Mouse (Mus musculus) ovary, adult 18-20 months (tissue): ENCODE measurements around the gene Lyz2.
"Not testable (repeated sequence)": the region's sequence is repeated elsewhere in the genome, so short reads cannot be mapped to it uniquely, and the experiment has no call there.

Experiments used
- DNase-seq: peaks from one replicate; pipeline ENCODE4 v3.0.0; 2022; ENCODE audit warnings: low spot score, mixed read lengths

The Lyz2 gene

DNA sequence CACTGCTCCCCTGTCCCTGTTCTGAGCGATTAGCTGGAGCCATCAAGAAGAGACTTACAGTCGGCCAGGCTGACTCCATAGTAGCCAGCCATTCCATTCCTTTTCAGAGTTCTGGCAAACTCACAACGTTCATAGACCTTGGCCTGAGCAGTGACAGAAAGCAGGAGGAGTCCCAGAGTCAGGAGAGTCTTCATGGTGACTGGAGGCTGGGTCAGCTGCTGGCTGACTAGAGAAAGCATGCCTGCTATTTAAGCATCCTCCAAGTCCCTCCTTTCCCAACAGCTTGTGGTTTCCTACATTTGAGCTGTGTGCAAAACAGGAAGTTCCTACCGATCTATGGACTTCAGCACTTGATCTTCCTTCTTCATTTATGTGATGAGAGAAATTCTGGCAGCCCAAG lies at the start of gene Lyz2:
Lyz2 (minus strand) TSS at position 273 of the 400 bp plus-strand sequence.
- DNase-seq, result no peak

DNA sequence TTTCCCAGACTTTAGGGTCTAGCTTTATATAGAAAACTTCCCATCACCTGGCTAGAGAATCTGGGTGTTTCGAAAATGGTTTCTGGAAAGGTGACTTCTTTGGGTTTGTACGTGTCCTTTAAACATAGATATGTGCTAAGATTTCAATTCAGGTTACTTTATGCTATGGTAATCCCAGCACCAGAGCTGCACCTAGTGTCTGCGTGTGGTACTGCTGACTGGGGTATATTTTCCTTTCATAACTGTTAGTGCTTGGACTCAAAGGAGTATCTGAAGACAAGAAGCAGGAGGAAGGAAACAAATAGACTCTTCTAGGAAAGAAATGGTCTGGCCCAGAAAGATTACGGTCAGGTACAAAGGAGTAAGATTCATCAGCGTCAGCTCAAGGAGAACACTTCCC lies 48.4 kb upstream of the Lyz2 start:
- DNase-seq, result no peak

DNA sequence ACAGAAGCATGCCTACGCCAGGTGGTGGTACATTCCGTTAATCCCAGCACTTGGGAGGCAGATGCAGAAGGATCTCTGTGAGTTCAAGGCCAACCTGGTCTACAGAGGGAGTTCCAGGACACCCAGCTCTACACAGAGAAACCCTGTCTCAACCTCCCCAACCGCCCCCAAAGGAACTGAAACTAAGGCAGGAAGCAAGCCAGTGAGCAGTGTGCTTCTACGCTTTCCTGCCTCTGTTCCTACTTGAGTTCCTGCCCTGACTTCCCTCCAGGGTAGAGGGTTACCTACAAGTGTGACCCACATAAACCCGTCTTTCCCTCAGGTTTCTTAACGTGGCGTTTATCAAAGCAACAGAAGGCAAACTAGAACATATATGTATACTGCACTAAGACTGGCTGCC lies 41.7 kb upstream of the Lyz2 start:
- DNase-seq, result no peak

DNA sequence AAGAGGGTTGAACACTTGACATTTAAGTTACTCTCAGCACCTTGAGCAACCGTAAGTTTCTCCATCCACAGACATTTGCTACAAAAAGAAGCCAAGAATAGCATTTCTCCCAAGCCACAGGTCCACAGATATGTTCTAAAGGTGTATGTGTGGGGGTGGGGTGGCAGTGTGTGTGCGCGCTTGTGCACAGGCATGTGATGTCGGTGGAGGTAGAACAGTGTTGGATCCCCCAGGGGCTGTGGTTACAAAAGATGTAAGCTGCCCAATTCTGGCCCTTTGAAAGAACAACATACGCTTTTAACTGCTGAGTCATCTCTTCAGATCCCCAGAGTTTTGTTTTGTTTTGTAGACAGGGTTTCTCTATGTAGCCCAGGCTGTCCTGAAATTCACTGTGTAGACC lies 40.5 kb upstream of the Lyz2 start:
- DNase-seq, result no peak

DNA sequence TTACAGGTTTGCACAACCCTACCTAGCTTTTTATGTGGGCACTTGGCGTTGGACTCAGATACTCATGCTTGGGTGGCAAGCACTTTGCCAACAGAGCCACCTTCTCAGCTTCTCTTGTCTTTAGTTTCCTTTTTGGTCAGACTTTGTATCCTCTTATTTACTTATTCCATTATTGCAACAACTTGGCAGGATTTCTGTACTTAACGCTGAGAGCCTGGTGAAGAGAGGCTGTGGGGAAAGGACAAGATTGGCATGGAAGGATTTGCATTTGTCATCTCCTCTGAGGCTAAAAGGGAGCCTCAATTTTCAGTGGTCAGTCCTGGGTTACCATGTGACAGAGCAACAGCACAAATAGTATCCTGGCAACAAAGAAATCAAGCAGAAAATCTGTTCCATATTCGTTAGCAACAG lies 38.5 kb upstream of the Lyz2 start:
- DNase-seq, result no peak

DNA sequence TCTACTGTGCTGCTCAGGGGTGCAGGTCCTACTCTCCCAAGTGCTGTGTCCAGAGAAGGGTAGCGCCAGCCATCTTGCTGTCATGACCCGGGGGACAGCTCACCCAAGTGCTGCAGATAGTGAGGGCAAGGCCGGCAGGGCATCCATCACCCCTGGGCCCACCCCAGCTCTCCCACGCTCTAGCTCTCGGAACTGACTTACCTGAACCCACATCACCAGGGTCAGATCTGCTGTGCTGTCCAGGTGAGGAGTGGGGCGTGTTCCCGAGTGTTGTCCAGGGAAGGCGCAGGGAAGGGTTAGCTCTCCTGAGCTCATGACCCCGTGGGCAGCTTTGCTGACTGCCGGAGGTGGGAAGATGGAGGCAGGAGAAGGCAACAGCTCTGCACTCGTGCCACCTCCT lies 34.3 kb upstream of the Lyz2 start:
- no peak for DNase-seq

DNA sequence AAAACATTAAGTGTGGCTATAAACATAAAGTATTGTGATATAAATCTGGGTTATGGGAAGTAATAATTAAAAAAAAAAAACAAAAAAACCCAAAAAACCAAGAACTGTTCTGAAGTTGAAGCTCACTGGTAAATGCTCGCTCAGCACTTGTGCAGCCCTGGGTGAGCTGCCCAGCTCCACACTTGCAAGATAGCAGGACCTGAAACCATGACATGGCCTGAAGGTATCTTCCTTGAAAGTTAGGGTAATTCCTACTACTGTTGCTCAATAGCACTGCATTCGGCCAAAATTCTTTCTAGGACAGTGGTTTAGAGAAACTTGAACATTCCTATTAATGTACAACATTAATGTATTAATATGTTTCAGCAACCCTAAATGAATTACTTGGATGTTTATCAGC lies 31.0 kb upstream of the Lyz2 start:
- DNase-seq, result no peak

DNA sequence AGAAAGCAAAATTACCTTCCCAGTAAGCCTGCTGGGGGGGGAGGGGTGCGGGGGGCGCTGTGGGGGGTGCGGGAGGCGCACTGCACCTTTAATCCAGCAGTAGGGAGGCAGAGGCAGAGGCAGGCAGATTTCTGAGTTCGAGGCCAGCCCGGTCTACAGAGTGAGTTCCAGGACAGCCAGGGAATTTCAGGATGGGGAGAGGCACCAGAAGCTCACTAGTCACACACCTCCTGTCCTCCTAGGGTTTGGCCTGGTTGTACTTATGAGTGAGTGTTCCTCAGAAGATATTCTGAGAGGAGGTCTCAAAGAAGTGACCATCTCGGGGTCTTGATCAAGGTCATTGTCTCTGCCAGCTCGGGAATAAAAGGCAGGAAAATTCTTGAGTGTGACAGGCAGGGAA lies 30.0 kb upstream of the Lyz2 start:
- DNase-seq, result no peak

DNA sequence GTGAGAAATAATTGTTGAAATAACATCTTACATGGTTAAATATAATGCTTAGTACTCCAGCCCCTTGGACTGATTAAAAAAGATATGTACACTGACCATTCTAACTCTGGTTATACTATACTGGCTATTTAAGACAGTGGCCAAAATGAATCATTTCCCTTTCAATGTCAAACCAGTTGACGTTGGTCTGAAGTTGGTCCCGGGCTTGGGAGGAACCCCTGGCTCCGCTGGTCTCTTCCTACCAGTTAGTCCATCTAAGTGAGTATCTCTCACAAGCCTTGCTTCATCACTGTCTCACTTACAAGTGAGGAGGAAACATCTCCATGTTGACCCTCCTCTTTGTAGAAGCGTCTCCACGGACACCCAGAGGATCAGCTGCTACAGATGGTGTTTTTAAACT lies 22.2 kb upstream of the Lyz2 start:
- DNase-seq, result no peak

DNA sequence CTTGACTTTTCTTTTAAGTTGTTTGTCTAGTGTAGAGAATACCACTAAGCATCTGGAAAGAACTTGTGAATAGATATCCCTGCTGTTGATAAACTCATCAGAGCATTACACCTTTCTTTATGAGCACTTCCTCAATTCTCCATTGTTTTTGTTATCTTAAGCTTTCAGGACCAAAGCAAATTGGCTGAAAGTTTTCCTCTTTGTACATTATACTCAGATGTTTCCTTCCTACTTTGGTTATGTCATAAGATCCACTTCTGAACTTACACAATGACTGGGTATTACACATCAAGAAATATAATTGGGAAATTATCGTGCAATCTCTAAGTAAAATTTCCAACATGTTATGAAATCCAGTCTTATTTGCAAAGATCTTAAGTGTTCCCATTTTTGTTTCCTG lies 19.6 kb upstream of the Lyz2 start:
- no peak for DNase-seq

DNA sequence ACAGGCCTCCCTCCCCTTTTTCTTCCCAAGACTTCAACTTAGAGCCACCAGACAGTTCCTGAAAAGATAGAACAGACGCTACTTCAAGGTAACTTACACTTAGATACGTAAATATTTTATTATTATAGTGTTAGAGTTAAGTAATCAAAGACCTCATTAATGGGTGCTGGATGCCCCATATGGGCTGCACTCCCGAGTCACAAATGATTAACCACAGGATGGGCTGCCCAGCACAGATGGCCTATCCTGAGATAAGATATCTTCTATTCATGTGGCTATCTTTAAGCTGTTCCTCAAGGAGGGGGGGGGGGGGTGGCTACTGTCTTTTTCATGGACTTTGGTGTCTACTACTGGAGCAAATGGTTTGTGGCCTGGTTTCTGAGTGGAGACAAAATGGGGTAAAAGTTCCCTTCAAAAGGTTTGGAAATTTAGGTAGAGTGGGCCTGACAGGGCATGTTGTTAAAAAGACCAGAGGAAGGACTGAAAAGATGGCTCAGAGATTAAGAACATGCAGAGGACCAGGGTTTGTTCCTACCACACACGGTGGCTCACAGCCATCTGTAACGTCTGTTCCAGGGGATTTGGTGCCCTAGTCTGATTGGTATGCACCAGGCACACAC lies 17.9 kb upstream of the Lyz2 start:
- no peak for DNase-seq

DNA sequence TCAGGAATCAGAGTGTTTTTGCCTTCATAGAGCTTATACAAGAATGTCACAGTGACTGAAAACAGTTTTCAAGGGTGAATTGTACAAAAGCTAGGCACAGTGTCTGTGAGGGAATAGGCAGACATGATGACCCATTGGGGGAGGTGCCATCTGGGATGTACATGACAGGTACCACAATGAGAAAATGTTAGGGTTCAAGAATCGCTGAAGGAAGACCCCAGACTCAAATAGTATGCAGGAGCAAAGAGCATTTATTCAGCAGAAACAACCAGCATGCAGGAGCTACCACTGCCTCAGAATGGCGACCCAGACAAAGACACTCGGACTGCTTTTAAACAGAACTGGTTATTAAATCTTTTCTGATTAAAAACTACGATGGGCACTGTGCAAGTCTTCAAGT lies 17.0 kb upstream of the Lyz2 start:
- no peak for DNase-seq

DNA sequence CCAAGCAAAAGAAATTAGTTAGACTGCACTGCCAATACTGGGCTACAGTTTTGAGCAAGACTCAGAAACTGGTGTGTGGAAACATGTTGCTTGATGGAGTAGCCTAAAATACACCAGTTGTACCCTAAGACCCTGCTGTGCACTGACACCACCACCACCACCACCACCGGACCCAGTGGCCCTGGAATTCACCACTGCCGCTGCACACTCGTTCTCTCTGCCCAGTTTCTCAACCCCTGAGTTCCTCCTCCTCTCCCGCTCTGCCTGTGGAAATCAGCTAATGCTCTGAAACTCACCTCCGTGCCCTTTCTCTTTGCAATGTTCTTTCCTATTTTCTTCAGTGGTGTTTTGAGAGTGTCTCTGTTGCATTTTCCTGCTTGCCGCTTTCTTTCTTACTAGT lies 16.2 kb upstream of the Lyz2 start:
- no peak for DNase-seq

DNA sequence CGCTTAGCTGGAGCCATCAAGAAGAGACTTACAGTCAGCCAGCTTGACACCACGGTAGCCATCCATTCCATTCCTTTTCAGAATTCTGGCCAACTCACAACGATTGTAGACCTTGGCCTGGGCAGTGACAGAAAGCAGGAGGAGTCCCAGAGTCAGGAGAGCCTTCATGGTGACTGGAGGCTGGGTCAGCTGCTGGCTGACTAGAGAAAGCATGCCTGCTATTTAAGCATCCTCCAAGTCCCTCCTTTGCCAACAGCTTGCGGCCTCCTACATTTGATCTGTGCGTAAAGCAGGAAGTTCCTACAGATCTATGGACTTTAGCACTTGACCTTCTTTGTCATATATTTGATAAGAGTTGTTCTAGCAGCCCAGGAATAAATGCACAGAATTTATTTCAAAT lies 10.6 kb upstream of the Lyz2 start, which contains the start of gene Lyz1:
Lyz1 (minus strand) TSS at position 198 of the 400 bp plus-strand sequence.
- no peak for DNase-seq

DNA sequence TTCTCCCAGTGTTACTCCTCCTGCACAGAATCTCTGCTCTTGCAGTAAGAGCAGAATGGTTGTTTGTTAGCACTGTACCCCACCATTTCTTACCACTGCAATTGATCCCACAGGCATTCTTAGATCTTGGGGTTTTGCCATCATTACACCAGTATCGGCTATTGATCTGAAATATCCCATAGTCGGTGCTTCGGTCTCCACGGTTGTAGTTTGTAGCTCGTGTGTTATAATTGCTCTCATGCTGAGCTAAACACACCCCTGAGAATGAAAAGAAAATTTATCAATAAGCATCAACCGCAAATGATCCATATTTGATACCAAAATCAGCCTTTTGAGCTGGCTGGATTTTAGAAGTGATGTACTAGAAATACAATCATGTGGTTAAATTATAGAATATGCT lies 8.8 kb upstream of the Lyz2 start:
- not testable (repeated sequence) for DNase-seq

DNA sequence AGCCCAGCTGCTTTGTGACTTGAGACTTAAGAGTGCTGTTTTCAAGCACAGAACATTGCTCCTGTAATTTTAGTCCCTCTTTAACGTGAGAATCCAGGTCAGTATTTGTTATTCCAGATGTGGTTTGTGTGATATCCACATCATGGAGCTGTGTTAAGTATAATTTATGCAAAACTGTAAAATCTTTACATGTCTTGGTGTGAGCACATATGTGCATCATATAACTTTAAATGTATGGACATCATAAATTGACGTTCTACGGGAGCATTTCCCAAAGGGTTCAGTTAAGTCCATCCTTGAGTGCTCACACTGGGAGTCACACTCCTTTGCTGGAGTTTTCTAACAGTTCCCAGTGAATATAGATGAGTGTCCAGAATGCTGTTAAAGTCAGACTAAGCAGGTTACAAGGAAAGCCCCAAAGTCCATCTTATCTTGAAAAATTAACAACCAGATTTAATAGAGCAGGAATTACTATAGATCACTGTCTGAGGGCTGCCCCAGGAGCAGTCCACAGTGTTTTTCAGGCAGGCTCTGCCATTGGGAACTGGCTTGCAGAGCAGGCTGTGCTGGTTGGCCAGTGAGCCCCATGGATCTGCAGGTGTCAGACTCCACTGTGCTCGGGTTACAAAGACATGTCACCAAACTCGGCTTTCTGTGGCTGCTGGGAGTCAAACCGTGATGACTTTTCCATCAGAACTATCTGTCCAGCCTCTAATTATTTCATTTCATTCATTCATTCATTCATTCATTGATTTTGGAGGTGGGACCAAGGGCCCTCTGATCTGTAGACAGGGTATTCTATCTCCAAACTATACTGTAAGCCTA lies 8.1 kb upstream of the Lyz2 start:
- DNase-seq, result no peak

DNA sequence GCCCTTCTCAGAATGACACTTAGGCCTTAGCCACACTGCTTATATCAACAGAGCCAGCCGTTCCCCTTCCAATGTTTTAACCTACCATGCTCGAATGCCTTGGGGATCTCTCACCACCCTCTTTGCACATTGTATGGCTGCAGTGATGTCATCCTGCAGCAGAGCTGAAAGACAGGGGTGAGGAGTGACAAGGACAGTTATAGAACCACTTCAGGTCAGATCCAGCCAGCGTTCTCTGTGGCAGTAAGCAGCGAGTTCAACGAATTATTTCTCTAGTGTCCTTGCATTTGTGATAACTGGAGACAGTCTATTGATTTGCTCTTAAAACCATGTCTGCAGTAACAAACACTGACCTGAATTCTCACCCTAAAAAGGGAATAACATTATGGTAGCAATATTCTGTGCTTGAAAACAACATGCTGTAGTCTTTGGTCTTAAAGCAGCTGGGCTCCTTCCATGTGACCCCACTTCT lies 6.9 kb upstream of the Lyz2 start:
- not testable (repeated sequence) for DNase-seq

DNA sequence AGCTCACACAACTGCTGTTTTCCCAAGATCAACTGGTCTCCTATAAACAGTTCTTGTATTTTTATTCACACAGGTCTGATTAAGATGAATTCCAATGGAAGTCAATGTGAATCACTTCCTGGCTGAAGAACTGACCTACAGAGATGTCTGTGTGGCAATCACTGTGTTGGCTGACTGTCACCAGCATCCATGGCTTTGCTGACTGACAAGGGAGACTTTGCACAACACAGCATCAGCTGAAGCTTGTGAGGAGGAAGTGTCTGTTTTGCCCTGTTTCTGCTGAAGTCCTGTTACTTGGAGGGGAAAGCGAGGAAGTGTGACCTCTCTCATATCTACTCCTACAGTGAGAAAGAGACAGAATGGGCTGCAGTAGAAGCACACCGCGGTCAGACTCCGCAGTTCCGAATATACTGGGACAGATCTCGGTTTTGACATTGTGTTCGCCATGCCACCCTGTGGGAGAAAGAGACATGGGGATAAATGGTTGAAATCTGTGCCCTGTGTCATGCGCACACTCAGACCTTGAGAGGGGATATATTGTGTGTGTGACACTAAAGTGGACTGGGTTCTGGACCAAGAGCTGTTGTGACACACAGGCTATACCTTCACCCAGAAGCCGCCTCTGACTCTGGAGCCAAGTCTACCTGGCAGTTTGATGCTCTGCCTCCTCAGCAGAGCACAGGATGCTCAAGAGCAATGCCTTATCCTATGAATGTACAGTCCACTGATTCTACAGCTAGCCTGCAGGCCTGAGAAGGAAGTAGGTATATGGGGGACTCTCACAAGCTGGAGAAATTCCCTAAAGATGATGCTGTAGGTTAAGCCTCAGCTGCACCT lies 6.3 kb upstream of the Lyz2 start:
- DNase-seq, result no peak

DNA sequence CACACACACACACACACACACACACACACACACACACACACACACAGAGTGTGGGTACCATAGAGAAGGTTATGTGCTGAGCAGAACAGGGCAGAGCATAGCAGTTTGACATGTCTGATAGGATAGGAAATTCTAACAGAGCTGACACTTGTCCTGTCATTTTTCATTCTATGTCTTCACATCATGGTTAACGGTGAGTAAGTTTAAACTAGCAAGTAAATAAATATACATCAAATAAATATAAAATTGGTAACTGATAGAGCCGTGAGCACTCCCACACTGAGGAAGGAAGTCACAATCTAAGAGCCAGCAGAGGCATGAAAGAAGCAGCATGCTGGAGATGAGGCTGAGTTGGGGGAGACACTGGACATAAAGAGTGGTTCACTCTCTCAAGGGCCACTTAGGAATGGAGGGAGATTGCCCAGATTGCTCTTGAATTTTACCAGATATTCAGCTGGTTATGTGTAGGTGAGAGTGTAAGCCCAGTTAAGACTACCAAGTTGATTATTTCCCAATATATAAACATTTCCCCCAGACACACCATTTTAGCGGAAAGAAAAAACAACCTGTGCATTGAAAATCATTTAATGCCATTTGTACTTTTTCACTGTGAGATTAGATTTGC lies 5.2 kb upstream of the Lyz2 start:
- DNase-seq, result no peak

DNA sequence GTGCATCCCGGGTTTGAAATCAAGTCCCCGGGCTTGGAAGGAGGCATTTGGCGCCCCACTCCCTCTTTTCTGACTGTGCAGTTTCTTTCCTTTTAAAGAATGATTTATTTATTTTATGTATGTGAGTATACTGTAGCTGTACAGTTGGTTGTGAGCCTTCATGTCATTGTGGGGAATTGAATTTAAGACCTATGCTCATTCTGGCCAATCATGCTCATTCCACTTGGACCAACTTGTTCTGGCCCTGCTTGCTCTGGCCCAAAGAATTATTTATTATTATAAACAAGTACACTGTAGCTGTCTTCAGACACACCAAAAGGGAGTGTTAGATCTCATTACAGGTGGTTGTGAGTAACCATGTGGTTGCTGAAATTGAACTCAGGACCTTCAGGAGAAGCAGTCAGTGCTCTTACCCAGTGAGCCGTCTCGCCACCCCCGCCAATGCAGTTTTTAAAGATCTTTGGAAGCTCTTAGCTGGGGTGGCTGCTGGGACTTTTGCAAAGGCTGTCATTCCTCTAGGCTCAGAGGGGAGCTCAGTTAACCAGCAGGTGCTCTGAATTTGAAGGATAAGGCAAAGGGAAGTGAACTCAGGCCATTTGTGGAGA lies 4.3 kb upstream of the Lyz2 start:
- DNase-seq, result no peak

DNA sequence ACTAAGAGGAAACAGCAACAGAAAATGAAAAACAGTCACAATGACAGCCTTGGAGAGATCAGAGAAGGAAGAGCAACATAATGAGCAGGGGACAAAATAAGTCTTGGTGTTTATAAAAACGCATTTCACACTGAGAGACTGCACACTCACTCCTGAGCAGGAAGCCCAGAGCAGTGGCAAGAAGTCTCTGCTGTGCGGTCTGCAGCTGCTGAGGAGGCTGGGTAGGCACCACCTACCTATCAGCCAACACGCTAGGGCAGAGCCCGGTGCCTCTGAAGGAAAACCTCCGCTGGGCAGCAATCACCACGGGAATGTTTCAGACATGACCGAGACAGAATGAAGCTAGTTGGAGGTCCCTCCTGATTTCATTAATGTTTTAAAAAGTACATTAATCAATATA lies 3.5 kb upstream of the Lyz2 start:
- not testable (repeated sequence) for DNase-seq
